Mouse (Mus musculus) MEL (cell line): Measurements from ENCODE around the gene Cdh24. TPM values are rescaled to one million over a fixed set of nuclear protein-coding genes. Genes with fewer than 3 reads are reported as not detected.
A peak's percentile ranks its signal among the peaks of the same experiment; 100 is the strongest.

Experiments used
- DNase-seq: peaks from one replicate; pipeline ENCODE4 v3.0.0; 2011; ENCODE audit warnings: low read depth, low spot score
- H3K27ac ChIP-seq: 2 replicates; pipeline ENCODE4 v1.5.1; 2012; ENCODE audit warnings: low read depth, mild to moderate bottlenecking, control low read depth, low read length, moderate library complexity; ENCODE audit not compliant: control insufficient read depth
- H3K27me3 ChIP-seq, 2 experiments: fragments of 150-350 bp in 1 of 2; sonication (generic) in 1 of 2; 2 replicates each; pipeline ENCODE4 v1.6.1; 2012; ENCODE audit warnings: low read length in 2 of 2, mild to moderate bottlenecking in 2 of 2, improper control_type of control experiment in 1 of 2, moderate library complexity in 1 of 2; ENCODE audit not compliant: insufficient read depth in 2 of 2, control insufficient read depth in 1 of 2
- H3K36me3 ChIP-seq, 2 experiments: 2 replicates each; pipeline ENCODE4 v1.6.1; 2012 to 2014; ENCODE audit warnings: low read length in 2 of 2, improper control_type of control experiment in 1 of 2, inconsistent platforms in 1 of 2, mild to moderate bottlenecking in 1 of 2; ENCODE audit not compliant: insufficient read depth in 2 of 2, control insufficient read depth in 1 of 2
- H3K4me1 ChIP-seq, 2 experiments: fragments of 150-350 bp in 1 of 2; sonication (generic) in 1 of 2; 2 replicates each; pipeline ENCODE4 v1.6.1; 2012; ENCODE audit warnings: low read length in 2 of 2, improper control_type of control experiment in 1 of 2, mild to moderate bottlenecking in 1 of 2; ENCODE audit not compliant: insufficient read depth in 2 of 2, control insufficient read depth in 1 of 2
- H3K4me3 ChIP-seq, 2 experiments: fragments of 150-350 bp in 1 of 2; sonication (generic) in 1 of 2; 2 replicates each; pipeline ENCODE4 v1.5.1; 2012; ENCODE audit warnings: low read depth in 2 of 2, low read length in 2 of 2, mild to moderate bottlenecking in 2 of 2, moderate library complexity in 2 of 2, control low read depth in 1 of 2, improper control_type of control experiment in 1 of 2; ENCODE audit not compliant: control insufficient read depth in 1 of 2, insufficient read depth in 1 of 2
- H3K79me2 ChIP-seq: 2 replicates; pipeline ENCODE4 v1.6.1; 2012; ENCODE audit warnings: mild to moderate bottlenecking, low read length, moderate library complexity; ENCODE audit not compliant: control insufficient read depth, poor library complexity, insufficient read depth
- H3K9ac ChIP-seq: 2 replicates; pipeline ENCODE4 v1.6.1; 2012; ENCODE audit warnings: low read depth, mild to moderate bottlenecking, control low read depth, low read length, moderate library complexity; ENCODE audit not compliant: control insufficient read depth, poor library complexity, severe bottlenecking
- H3K9me3 ChIP-seq: fragments of 150-350 bp; sonication (generic); replicated peaks from 2 replicates; pipeline ENCODE4 v1.6.1; 2012; ENCODE audit warnings: mild to moderate bottlenecking, low read length, improper control_type of control experiment, moderate library complexity; ENCODE audit not compliant: insufficient read depth
- BHLHE40 ChIP-seq: IDR thresholded peaks from 2 replicates; pipeline ENCODE4 v1.6.1; 2012; ENCODE audit warnings: low read depth, mild to moderate bottlenecking, inconsistent platforms, low read length, improper control_type of control experiment, borderline replicate concordance
- CHD1 ChIP-seq: IDR thresholded peaks from 2 replicates; pipeline ENCODE4 v1.6.1; 2012; ENCODE audit warnings: low read depth, mild to moderate bottlenecking, inconsistent platforms, low read length, improper control_type of control experiment
- CHD2 ChIP-seq: IDR thresholded peaks from 2 replicates; pipeline ENCODE4 v1.6.1; 2011; ENCODE audit warnings: low read length, improper control_type of control experiment
- CTCF ChIP-seq, 3 experiments: IDR thresholded peaks in 2 of 3; conservative IDR thresholded peaks in 1 of 3; 2 replicates each; pipeline ENCODE4 v1.5.1; 2011 to 2012; ENCODE audit warnings: low read length in 3 of 3, low read depth in 2 of 3, mild to moderate bottlenecking in 2 of 3, improper control_type of control experiment in 1 of 3, inconsistent platforms in 1 of 3, mixed read lengths in 1 of 3, moderate library complexity in 1 of 3; ENCODE audit not compliant: control insufficient read depth in 1 of 3, insufficient read depth in 1 of 3, poor library complexity in 1 of 3, severe bottlenecking in 1 of 3
- EP300 ChIP-seq, 2 experiments: IDR thresholded peaks; 2 replicates each; pipeline ENCODE4 v1.6.1; 2011; ENCODE audit warnings: improper control_type of control experiment in 2 of 2, low read length in 2 of 2, low read depth in 1 of 2, mild to moderate bottlenecking in 1 of 2
- ETS1 ChIP-seq: IDR thresholded peaks from 2 replicates; pipeline ENCODE4 v1.6.1; 2012; ENCODE audit warnings: low read depth, mild to moderate bottlenecking, inconsistent platforms, low read length, improper control_type of control experiment, moderate library complexity
- GABPA ChIP-seq: IDR thresholded peaks from 2 replicates; pipeline ENCODE4 v1.6.1; 2012; ENCODE audit warnings: low read depth, mild to moderate bottlenecking, inconsistent platforms, low read length, improper control_type of control experiment, moderate library complexity
- GATA1 ChIP-seq: IDR thresholded peaks from 2 replicates; pipeline ENCODE4 v1.6.1; 2011; ENCODE audit warnings: low read depth, low read length, improper control_type of control experiment
- HCFC1 ChIP-seq: IDR thresholded peaks from 2 replicates; pipeline ENCODE4 v1.6.1; 2012; ENCODE audit warnings: low read depth, mild to moderate bottlenecking, inconsistent platforms, low read length, improper control_type of control experiment, moderate library complexity
- JUND ChIP-seq: IDR thresholded peaks from 2 replicates; pipeline ENCODE4 v1.6.1; 2011; ENCODE audit warnings: low read depth, mild to moderate bottlenecking, improper control_type of control experiment, low read length
- KAT2A ChIP-seq: conservative IDR thresholded peaks from 2 replicates; pipeline ENCODE4 v1.6.1; 2012; ENCODE audit warnings: low read depth, low read length, improper control_type of control experiment, inconsistent platforms
- MXI1 ChIP-seq: IDR thresholded peaks from 2 replicates; pipeline ENCODE4 v1.6.1; 2011; ENCODE audit warnings: mild to moderate bottlenecking, low read depth, low read length, improper control_type of control experiment
- MYB ChIP-seq: IDR thresholded peaks from 2 replicates; pipeline ENCODE4 v1.6.1; 2011; ENCODE audit warnings: mild to moderate bottlenecking, low read depth, low read length, improper control_type of control experiment
- MYC ChIP-seq: IDR thresholded peaks from 2 replicates; pipeline ENCODE4 v1.6.1; 2011; ENCODE audit warnings: low read depth, mild to moderate bottlenecking, low read length, improper control_type of control experiment, moderate library complexity
- NELFE ChIP-seq: IDR thresholded peaks from 2 replicates; pipeline ENCODE4 v1.6.1; 2011; ENCODE audit warnings: low read depth, low read length, improper control_type of control experiment
- NRF1 ChIP-seq: IDR thresholded peaks from 2 replicates; pipeline ENCODE4 v1.6.1; 2014; ENCODE audit warnings: low read depth, mild to moderate bottlenecking, inconsistent platforms, low read length, improper control_type of control experiment, moderate library complexity; ENCODE audit not compliant: poor library complexity, insufficient read depth, severe bottlenecking
- POLR2A ChIP-seq, 2 experiments: IDR thresholded peaks; 2 replicates each; pipeline ENCODE4 v1.6.1; 2011 to 2012; ENCODE audit warnings: low read length in 2 of 2, mild to moderate bottlenecking in 2 of 2, control low read depth in 1 of 2, improper control_type of control experiment in 1 of 2, low read depth in 1 of 2, moderate library complexity in 1 of 2; ENCODE audit not compliant: control insufficient read depth in 1 of 2, insufficient read depth in 1 of 2, poor library complexity in 1 of 2
- POLR2AphosphoS2 ChIP-seq: IDR thresholded peaks from 2 replicates; pipeline ENCODE4 v1.6.1; 2011; ENCODE audit warnings: low read length, improper control_type of control experiment
- POLR2AphosphoS5 ChIP-seq: IDR thresholded peaks from 2 replicates; pipeline ENCODE4 v1.6.1; 2012; ENCODE audit warnings: low read depth, borderline replicate concordance, mild to moderate bottlenecking, inconsistent platforms, low read length, moderate library complexity, mixed read lengths
- RAD21 ChIP-seq: IDR thresholded peaks from 2 replicates; pipeline ENCODE4 v1.6.1; 2011; ENCODE audit warnings: mild to moderate bottlenecking, low read depth, low read length, improper control_type of control experiment
- SIN3A ChIP-seq: IDR thresholded peaks from 2 replicates; pipeline ENCODE4 v1.6.1; 2012; ENCODE audit warnings: low read length, improper control_type of control experiment, inconsistent platforms
- SMC3 ChIP-seq: IDR thresholded peaks from 2 replicates; pipeline ENCODE4 v1.6.1; 2011; ENCODE audit warnings: low read depth, low read length, improper control_type of control experiment
- TAL1 ChIP-seq: IDR thresholded peaks from 2 replicates; pipeline ENCODE4 v1.6.1; 2012; ENCODE audit warnings: mild to moderate bottlenecking, inconsistent platforms, low read length, moderate library complexity, mixed read lengths
- TCF12 ChIP-seq: IDR thresholded peaks from 2 replicates; pipeline ENCODE4 v1.6.1; 2014; ENCODE audit warnings: low read depth, mild to moderate bottlenecking, inconsistent platforms, low read length, improper control_type of control experiment, moderate library complexity
- UBTF ChIP-seq: IDR thresholded peaks from 2 replicates; pipeline ENCODE4 v1.6.1; 2012; ENCODE audit warnings: low read depth, mild to moderate bottlenecking, inconsistent platforms, low read length, improper control_type of control experiment, moderate library complexity, borderline replicate concordance; ENCODE audit not compliant: insufficient read depth
- USF1 ChIP-seq: IDR thresholded peaks from 2 replicates; pipeline ENCODE4 v1.6.1; 2014; ENCODE audit warnings: low read depth, mild to moderate bottlenecking, inconsistent platforms, low read length, improper control_type of control experiment, moderate library complexity
- ZC3H11A ChIP-seq: IDR thresholded peaks from 2 replicates; pipeline ENCODE4 v1.6.1; 2012; ENCODE audit warnings: low read depth, mild to moderate bottlenecking, inconsistent platforms, low read length, improper control_type of control experiment
- ZKSCAN1 ChIP-seq: IDR thresholded peaks from 2 replicates; pipeline ENCODE4 v1.6.1; 2012; ENCODE audit warnings: low read depth, mild to moderate bottlenecking, inconsistent platforms, low read length, improper control_type of control experiment, moderate library complexity
- ZMIZ1 ChIP-seq: IDR thresholded peaks from 2 replicates; pipeline ENCODE4 v1.6.1; 2012; ENCODE audit warnings: low read depth, mild to moderate bottlenecking, inconsistent platforms, low read length, improper control_type of control experiment, moderate library complexity
- ZNF384 ChIP-seq: IDR thresholded peaks from 2 replicates; pipeline ENCODE4 v1.6.1; 2012; ENCODE audit warnings: low read depth, mild to moderate bottlenecking, inconsistent platforms, low read length, improper control_type of control experiment
- polyA plus RNA-seq, 2 experiments: library from polyadenylated mRNA; stranded (reverse) in 1 of 2; unstranded in 1 of 2; fragments of >175 nt in 1 of 2; fragments of >200 nt in 1 of 2; gene quantifications; 2 replicates each; pipeline versions ENCODE4 v1.2.1 to v1.2.4; 2012; ENCODE audit warnings: low replicate concordance in 2 of 2, low read depth in 1 of 2; ENCODE audit not compliant: insufficient read length in 2 of 2, insufficient read depth in 1 of 2, missing spikeins in 1 of 2
- total RNA-seq: library from RNA; depleted of rRNA; stranded (reverse); fragments of 300-350 nt; gene quantifications from 2 replicates; pipeline ENCODE4 v1.2.3, GENCODE M21; 2012

Cdh24 gene
- total and polyA plus RNA-seq, 3 experiments, result 0.89 to 5.8 TPM; not detected in 1

- TF ChIP-seq SMC3 (no peak), NELFE (no peak), KAT2A (no peak), UBTF (no peak), POLR2AphosphoS2 (no peak), GABPA (no peak), MXI1 (no peak), EP300 (IDR thresholded peaks at IDR 0.05; ENCODE audit: low read depth in 1 of 2, low read length in 2 of 2) (no peak), ZMIZ1 (no peak), HCFC1 (no peak), ZKSCAN1 (no peak)
- no peaks in the 10 kb centered on the region for H3K27me3 ChIP-seq
- no peak overlapping the region for H3K4me3 ChIP-seq
- H3K79me2 ChIP-seq, result no peaks in the 10 kb centered on the region
- peaks cover 0 to 14% of the 10 kb centered on the region in 2 experiments; a peak in 2 of 4 replicates for H3K36me3 ChIP-seq
- H3K9ac ChIP-seq, result no peak overlapping the region
- H3K27ac ChIP-seq, result no peak overlapping the region
- no peaks in the 10 kb centered on the region for H3K9me3 ChIP-seq
- DNase-seq, result no peak
- H3K4me1 ChIP-seq, result peaks cover 4 to 21% of the 10 kb centered on the region in 2 experiments
Measured at GRCm38 (mm10) chr14:54631240-54631599, 9.9 kb downstream of the Cdh24 start.

GRCm38 (mm10) chr14:54630583-54631239 lies 10.5 kb downstream of the Cdh24 start:
- Histone ChIP-seq H3K4me1 (peaks cover 4 to 21% of the 10 kb centered on the region in 2 experiments), H3K27me3 (no peaks in the 10 kb centered on the region), H3K79me2 (no peaks in the 10 kb centered on the region), H3K9me3 (no peaks in the 10 kb centered on the region), H3K4me3 (no peak overlapping the region), H3K27ac (peak overlapping the region; percentile 34), H3K9ac (no peak overlapping the region), H3K36me3 (peaks cover 0 to 14% of the 10 kb centered on the region in 2 experiments; a peak in 2 of 4 replicates)
- DNase-seq, result peak; percentile 87
- TF ChIP-seq CTCF (IDR thresholded peaks at IDR 0.05 in 2 of 3, conservative IDR thresholded peaks at IDR 0.05 in 1 of 3; ENCODE audit: control insufficient read depth in 1 of 3, insufficient read depth in 1 of 3, low read depth in 2 of 3, low read length in 3 of 3, poor library complexity in 1 of 3, severe bottlenecking in 1 of 3) (no peak), SIN3A (no peak), ZC3H11A (no peak), POLR2AphosphoS5 (no peak), USF1 (no peak), ZKSCAN1 (no peak), TCF12 (peak; percentile 79), GATA1 (peak; percentile 67; the same call in 1 of the 2 replicates), GABPA (no peak), NRF1 (no peak), MYB (no peak), POLR2A (IDR thresholded peaks at IDR 0.05; ENCODE audit: control insufficient read depth in 1 of 2, insufficient read depth in 1 of 2, low read depth in 1 of 2, low read length in 2 of 2, poor library complexity in 1 of 2) (no peak), ZMIZ1 (no peak), TAL1 (peak; percentile 57), HCFC1 (0 out of 2 replicates have a peak, but pooled peaks have one; percentile 13), RAD21 (no peak), CHD2 (no peak), POLR2AphosphoS2 (no peak), MXI1 (no peak; the same call in 1 of the 2 replicates), JUND (no peak), CHD1 (no peak), UBTF (no peak), ZNF384 (no peak), BHLHE40 (peak; percentile 32; the same call in 1 of the 2 replicates), MYC (no peak), ETS1 (0 out of 2 replicates have a peak, but pooled peaks have one; percentile 28)
